Mouse (Mus musculus): Measurements from ENCODE around the gene Lrrtm1.

DNA sequence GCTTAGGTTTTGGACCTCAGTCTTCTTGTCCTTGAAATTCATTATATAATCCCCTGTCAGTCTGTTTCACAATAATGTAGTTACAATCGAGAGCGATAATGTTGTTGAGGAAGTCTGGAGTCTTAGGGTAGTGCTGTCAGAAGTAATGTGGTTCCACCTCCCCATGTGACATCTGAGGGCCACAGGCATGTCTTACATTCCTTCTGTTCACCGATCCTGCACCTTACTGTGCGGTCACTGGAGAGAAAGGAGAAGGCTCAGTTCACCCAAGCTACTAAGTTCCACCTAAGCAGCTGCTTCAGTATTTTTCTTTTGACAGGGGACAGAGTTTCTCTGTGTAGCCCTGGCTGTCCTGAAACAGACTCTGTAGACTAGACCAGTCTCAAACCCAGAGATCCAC lies 13.9 kb downstream of the Lrrtm1 start:
- TF ChIP-seq GATA1 (IDR thresholded peaks at IDR 0.05; ENCODE audit: low read length) (no peak), TAL1 (IDR thresholded peaks at IDR 0.05; ENCODE audit: low read length) (no peak)
